Mouse (Mus musculus): ENCODE measurements around the gene Olfr1197.

DNA sequence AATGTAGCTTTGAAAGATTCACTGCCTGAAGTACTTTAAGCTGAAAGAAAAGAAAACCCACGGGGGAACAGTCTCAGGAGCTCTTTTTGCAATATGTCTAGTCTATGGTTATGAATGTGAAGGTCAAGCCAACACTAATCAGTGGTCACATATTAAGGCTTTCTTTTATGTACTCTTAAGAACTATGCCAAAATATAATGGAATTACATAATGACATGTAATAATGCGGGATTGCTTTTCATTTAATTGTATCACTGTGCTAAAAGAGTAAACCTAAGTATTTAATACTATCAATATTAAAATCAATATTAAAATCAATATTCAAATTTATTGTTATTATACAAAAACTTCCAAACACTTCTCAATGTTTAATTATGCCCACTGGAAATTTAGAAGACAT, 27.7 kb downstream of the Olfr1197 start, which contains the start of gene Olfr1196:
- TF ChIP-seq JUND (IDR thresholded peaks at IDR 0.05; ENCODE audit: low read depth, low read length) (no peak), USF1 (IDR thresholded peaks at IDR 0.05; ENCODE audit: low read depth, low read length) (no peak), CTCF (IDR thresholded peaks at IDR 0.05 in 2 of 3, conservative IDR thresholded peaks at IDR 0.05 in 1 of 3; ENCODE audit: control insufficient read depth in 1 of 3, insufficient read depth in 1 of 3, low read depth in 2 of 3, low read length in 3 of 3, poor library complexity in 1 of 3, severe bottlenecking in 1 of 3) (no peak), MAFK (IDR thresholded peaks at IDR 0.05; ENCODE audit: borderline replicate concordance, low read depth, low read length) (no peak), E2F4 (IDR thresholded peaks at IDR 0.05; ENCODE audit: borderline replicate concordance, low read depth, low read length) (no peak), MAZ (IDR thresholded peaks at IDR 0.05; ENCODE audit: low read depth, low read length) (no peak), POLR2A (IDR thresholded peaks at IDR 0.05; ENCODE audit: control insufficient read depth in 1 of 2, insufficient read depth in 1 of 2, low read depth in 1 of 2, low read length in 2 of 2, poor library complexity in 1 of 2) (no peak), RCOR1 (IDR thresholded peaks at IDR 0.05; ENCODE audit: low read depth, low read length) (no peak), UBTF (IDR thresholded peaks at IDR 0.05; ENCODE audit: borderline replicate concordance, insufficient read depth, low read depth, low read length) (no peak), GATA1 (IDR thresholded peaks at IDR 0.05; ENCODE audit: low read depth, low read length) (no peak), EP300 (IDR thresholded peaks at IDR 0.05; ENCODE audit: low read depth in 1 of 2, low read length in 2 of 2) (no peak)
